Mouse (Mus musculus) stomach, postnatal 0 days (tissue): ENCODE data around the gene Arpp21.

Experiments
- CTCF ChIP-seq: IDR thresholded peaks from 2 replicates; pipeline ENCODE4 v1.5.1; 2016; ENCODE audit warnings: antibody characterized with exemption, low read depth, mild to moderate bottlenecking, moderate library complexity
- EP300 ChIP-seq: optimal IDR thresholded peaks from 2 replicates; pipeline ENCODE3; 2016; ENCODE audit warnings: antibody characterized with exemption

GRCm38 (mm10) chr9:112182738-112183137 lies 53.0 kb downstream of the Arpp21 start:
- no peak for TF ChIP-seq EP300
- TF ChIP-seq CTCF, result no peak
